Mouse (Mus musculus) embryonic facial prominence, embryonic 15.5 days (tissue): Measurements from ENCODE around the gene Tcp10a. TPM values are rescaled to one million over a fixed set of nuclear protein-coding genes. Genes with fewer than 3 reads are reported as not detected.
"Not testable (repeated sequence)": the region's sequence is repeated elsewhere in the genome, so short reads cannot be mapped to it uniquely, and the experiment has no call there.

Source experiments
- ATAC-seq: fragments of 200-750 bp; cut with Nextera tagmentation; 2 replicates; pipeline ENCODE4 v1.8.0; 2017; ENCODE audit warnings: low read depth, moderate TSS enrichment; ENCODE audit not compliant: insufficient number of reproducible peaks, low FRiP score, low TSS enrichment
- H3K27ac ChIP-seq: fragments of 300-500 bp; sonication (generic); replicated peaks from 2 replicates; pipeline ENCODE4 v1.5.1; 2015; ENCODE audit warnings: mild to moderate bottlenecking, inconsistent platforms
- H3K27me3 ChIP-seq: fragments of 300-500 bp; sonication (generic); 2 replicates; pipeline ENCODE4 v1.6.1; 2015; ENCODE audit warnings: inconsistent platforms
- H3K36me3 ChIP-seq: fragments of 300-500 bp; sonication (generic); 2 replicates; pipeline ENCODE4 v1.6.1; 2015; ENCODE audit warnings: mild to moderate bottlenecking, inconsistent platforms
- H3K4me1 ChIP-seq: fragments of 300-500 bp; sonication (generic); 2 replicates; pipeline ENCODE4 v1.6.1; 2015; ENCODE audit warnings: inconsistent platforms
- H3K4me2 ChIP-seq: fragments of 300-500 bp; sonication (generic); replicated peaks from 2 replicates; pipeline ENCODE4 v1.6.1; 2015; ENCODE audit warnings: mild to moderate bottlenecking, inconsistent platforms
- H3K4me3 ChIP-seq: fragments of 300-500 bp; sonication (generic); replicated peaks from 2 replicates; pipeline ENCODE4 v1.5.1; 2015; ENCODE audit warnings: mild to moderate bottlenecking, inconsistent platforms
- H3K9ac ChIP-seq: fragments of 300-500 bp; sonication (generic); 2 replicates; pipeline ENCODE4 v1.6.1; 2015; ENCODE audit warnings: inconsistent platforms
- H3K9me3 ChIP-seq: fragments of 300-500 bp; sonication (generic); replicated peaks from 2 replicates; pipeline ENCODE4 v1.6.1; 2016; ENCODE audit warnings: inconsistent platforms
- WGBS: fragments of 180-500 bp; shearing (Covaris S2); methylation state at CpG from one replicate; pipeline ENCODE4 v1.1.7; 2015; 5-methylcytosine and 5-hydroxymethylcytosine counted together
- polyA plus RNA-seq: library from polyadenylated mRNA; unstranded; fragments of >200 nt; fragmentation: Nextera tagmentation; extraction: Ambion mirVana; gene quantifications from 2 replicates; pipeline ENCODE4 v1.2.1, GENCODE M21; 2015

Tcp10a gene
- not detected in 2 replicates for polyA plus RNA-seq

- not testable (repeated sequence) for ATAC-seq, H3K36me3 ChIP-seq, H3K27ac ChIP-seq, H3K9me3 ChIP-seq, H3K4me1 ChIP-seq, H3K9ac ChIP-seq, H3K4me2 ChIP-seq, H3K4me3 ChIP-seq, H3K27me3 ChIP-seq
- 89% methylated on average over 5 of the region's 5 CpGs for WGBS
Measured at GRCm38 (mm10) chr17:7324346-7324745, at the start of gene Tcp10a. Gene Tcp10a (plus strand): TSS chr17:7324646.

- no peak overlapping the region for H3K4me2 ChIP-seq
- 85% methylated on average over 15 of the region's 15 CpGs for WGBS
- H3K27me3 ChIP-seq, result no peaks in the 10 kb centered on the region
- no peak overlapping the region for H3K27ac ChIP-seq
- 0 out of 2 replicates have a peak, but pooled peaks cover 3% of the 10 kb centered on the region for H3K36me3 ChIP-seq
- H3K9me3 ChIP-seq, result no peaks in the 10 kb centered on the region
- H3K4me1 ChIP-seq, result no peaks in the 10 kb centered on the region; the same call in 1 of the 2 replicates
- ATAC-seq, result no peak
- no peak overlapping the region for H3K4me3 ChIP-seq
- no peak overlapping the region for H3K9ac ChIP-seq
Measured at GRCm38 (mm10) chr17:7278702-7279242, 45.7 kb upstream of the Tcp10a start.

GRCm38 (mm10) chr17:7279251-7279650, 45.2 kb upstream of the Tcp10a start:
- H3K9ac ChIP-seq, result no peak overlapping the region
- no peaks in the 10 kb centered on the region; the same call in 1 of the 2 replicates for H3K4me1 ChIP-seq
- no peak overlapping the region for H3K4me3 ChIP-seq
- H3K4me2 ChIP-seq, result no peak overlapping the region
- 0 out of 2 replicates have a peak, but pooled peaks cover 3% of the 10 kb centered on the region for H3K36me3 ChIP-seq
- ATAC-seq, result no peak
- no peaks in the 10 kb centered on the region for H3K27me3 ChIP-seq
- H3K9me3 ChIP-seq, result no peaks in the 10 kb centered on the region
- WGBS, result 89% methylated on average over 9 of the region's 9 CpGs
- H3K27ac ChIP-seq, result no peak overlapping the region

- Histone ChIP-seq H3K4me1 (no peaks in the 10 kb centered on the region; the same call in 1 of the 2 replicates), H3K27me3 (no peaks in the 10 kb centered on the region), H3K4me2 (no peak overlapping the region), H3K4me3 (no peak overlapping the region), H3K9ac (no peak overlapping the region), H3K36me3 (0 out of 2 replicates have a peak, but pooled peaks cover 3% of the 10 kb centered on the region), H3K9me3 (no peaks in the 10 kb centered on the region), H3K27ac (no peak overlapping the region)
- ATAC-seq, result peak; percentile 23; the same call in 1 of the 2 replicates
- WGBS, result 77% methylated on average over 8 of the region's 8 CpGs
Measured at GRCm38 (mm10) chr17:7284297-7284910, 40.0 kb upstream of the Tcp10a start.

- Histone ChIP-seq H3K27me3 (no peaks in the 10 kb centered on the region), H3K4me3 (no peak overlapping the region), H3K27ac (no peak overlapping the region), H3K36me3 (0 out of 2 replicates have a peak, but pooled peaks cover 3% of the 10 kb centered on the region), H3K4me1 (no peaks in the 10 kb centered on the region; the same call in 1 of the 2 replicates), H3K4me2 (no peak overlapping the region), H3K9me3 (no peaks in the 10 kb centered on the region), H3K9ac (no peak overlapping the region)
- WGBS, result 66% methylated on average over 12 of the region's 12 CpGs
- no peak for ATAC-seq
Measured at GRCm38 (mm10) chr17:7285292-7285691, 39.2 kb upstream of the Tcp10a start.

GRCm38 (mm10) chr17:7286422-7287050, 37.9 kb upstream of the Tcp10a start:
- Histone ChIP-seq H3K4me1 (no peaks in the 10 kb centered on the region; the same call in 1 of the 2 replicates), H3K27me3 (no peaks in the 10 kb centered on the region), H3K4me2 (no peak overlapping the region), H3K9ac (no peak overlapping the region), H3K27ac (no peak overlapping the region), H3K36me3 (0 out of 2 replicates have a peak, but pooled peaks cover 3% of the 10 kb centered on the region), H3K9me3 (no peaks in the 10 kb centered on the region), H3K4me3 (no peak overlapping the region)
- ATAC-seq, result no peak
- 67% methylated on average over 12 of the region's 12 CpGs for WGBS

GRCm38 (mm10) chr17:7292012-7292684, 32.3 kb upstream of the Tcp10a start:
- 67% methylated on average over 11 of the region's 11 CpGs for WGBS
- H3K36me3 ChIP-seq, result no peaks in the 10 kb centered on the region
- H3K4me1 ChIP-seq, result no peaks in the 10 kb centered on the region
- H3K4me2 ChIP-seq, result no peak overlapping the region
- H3K9ac ChIP-seq, result no peak overlapping the region
- no peaks in the 10 kb centered on the region for H3K27me3 ChIP-seq
- 0 out of 2 replicates have a peak, but pooled peaks have one; percentile 10 for ATAC-seq
- H3K9me3 ChIP-seq, result no peaks in the 10 kb centered on the region
- 0 out of 2 replicates have a peak overlapping the region, but pooled peaks have one; percentile 4 for H3K27ac ChIP-seq
- no peak overlapping the region for H3K4me3 ChIP-seq

- not testable (repeated sequence) for H3K9me3 ChIP-seq, H3K36me3 ChIP-seq, H3K27me3 ChIP-seq, H3K4me2 ChIP-seq, H3K27ac ChIP-seq, H3K4me1 ChIP-seq, H3K9ac ChIP-seq, H3K4me3 ChIP-seq
- peak; percentile 67; the same call in 1 of the 2 replicates for ATAC-seq
- WGBS, result 56% methylated on average over 8 of the region's 8 CpGs
Measured at GRCm38 (mm10) chr17:7306278-7307196, 17.9 kb upstream of the Tcp10a start.

GRCm38 (mm10) chr17:7315693-7316382, 8.6 kb upstream of the Tcp10a start:
- not testable (repeated sequence) for H3K4me2 ChIP-seq, H3K4me1 ChIP-seq, H3K27ac ChIP-seq, H3K9ac ChIP-seq, H3K9me3 ChIP-seq, H3K36me3 ChIP-seq, H3K4me3 ChIP-seq, H3K27me3 ChIP-seq, ATAC-seq
- WGBS, result 79% methylated on average over 7 of the region's 8 CpGs

- not testable (repeated sequence) for H3K27ac ChIP-seq, H3K9me3 ChIP-seq, H3K27me3 ChIP-seq, H3K4me3 ChIP-seq, H3K9ac ChIP-seq, H3K4me2 ChIP-seq, H3K36me3 ChIP-seq, H3K4me1 ChIP-seq, ATAC-seq
- WGBS, result 74% methylated on average over 6 of the region's 6 CpGs
Measured at GRCm38 (mm10) chr17:7319789-7320188, 4.7 kb upstream of the Tcp10a start.
